8 mouse cellular contexts compared by ENCODE assay signal in the genomic region with DNA sequence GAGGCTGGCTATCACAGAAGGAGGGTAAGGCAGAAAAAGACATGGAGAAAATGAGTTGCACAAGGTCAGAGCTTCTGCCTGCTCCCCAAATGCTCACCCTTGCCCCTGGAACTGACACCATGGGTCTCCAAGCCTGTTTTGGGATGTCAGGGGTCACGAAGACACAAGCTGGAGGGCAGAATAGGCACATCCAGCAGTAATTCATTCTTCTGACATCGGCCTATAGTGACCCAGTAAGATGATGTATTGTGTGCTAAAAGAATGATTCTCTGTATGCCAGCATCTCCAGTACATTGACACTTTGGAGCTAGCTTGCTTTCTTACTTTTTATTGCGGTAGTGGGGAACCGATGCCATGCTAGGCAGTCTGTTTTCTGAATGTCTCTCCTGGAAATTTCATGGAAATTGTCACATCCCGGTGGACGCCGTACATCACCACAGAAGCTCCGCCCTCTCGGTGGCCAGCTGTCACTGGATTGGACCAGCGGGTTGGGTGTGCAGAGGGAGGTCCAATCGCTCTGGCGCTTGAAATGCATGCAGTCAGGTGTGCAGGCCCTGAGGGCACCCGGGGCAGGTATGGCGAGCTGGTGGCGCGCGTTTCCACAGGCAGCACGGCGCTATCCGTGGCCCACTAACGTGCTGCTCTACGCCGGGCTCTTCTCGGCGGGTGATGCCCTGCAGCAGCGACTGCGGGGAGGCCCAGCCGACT. TPM values are rescaled to one million over a fixed set of nuclear protein-coding genes. Genes with fewer than 3 reads are reported as not detected.
DNase-seq lines count a peak whose midpoint lies in the region; ATAC-seq and TF ChIP-seq lines count a peak whose summit lies in the region.

No protein-coding gene starts in this region.

- no peaks in the 10 kb centered on the region for H3K36me3 ChIP-seq in heart, adult 2 months (ENCODE audit: control insufficient read depth, insufficient read depth, low read length)
- no peaks in the 10 kb centered on the region for H3K36me3 ChIP-seq in midbrain, embryonic 12.5 days
- no peaks in the 10 kb centered on the region for H3K36me3 ChIP-seq in stomach, embryonic 15.5 days

- H3K4me1 ChIP-seq in heart, adult 2 months (ENCODE audit: control insufficient read depth, insufficient read depth, low read length) = no peaks in the 10 kb centered on the region
- peaks cover 12% of the 10 kb centered on the region for H3K4me1 ChIP-seq in midbrain, embryonic 12.5 days
- peaks cover 5% of the 10 kb centered on the region; the same call in 1 of the 2 replicates for H3K4me1 ChIP-seq in stomach, embryonic 15.5 days

- no peak for TF ChIP-seq CTCF in heart, adult 2 months (IDR thresholded peaks at IDR 0.05)

- TF ChIP-seq POLR2A in heart, adult 2 months (IDR thresholded peaks at IDR 0.05; ENCODE audit: insufficient read depth, low read depth, low read length) = no peak

- H3K9me3 ChIP-seq in midbrain, embryonic 12.5 days = no peaks in the 10 kb centered on the region
- H3K9me3 ChIP-seq in stomach, embryonic 15.5 days = no peaks in the 10 kb centered on the region

- H3K9ac ChIP-seq in heart, adult 2 months (ENCODE audit: low read depth, low read length) = peak overlapping the region; percentile 13; the same call in 1 of the 2 replicates
- peak overlapping the region; percentile 69 for H3K9ac ChIP-seq in midbrain, embryonic 12.5 days (replicated peaks)
- peak overlapping the region; percentile 39; the same call in 1 of the 2 replicates for H3K9ac ChIP-seq in stomach, embryonic 15.5 days

- DNase-seq in adrenal gland, postnatal 4 days (ENCODE audit: low spot score in 2 of 2) = peak; percentile 5 to 18
- DNase-seq in embryo, embryonic 11.5 days (ENCODE audit: low read depth, low spot score) = peak; percentile 36
- peak; percentile 20 to 28 for DNase-seq in heart, adult 2 months
- peak; percentile 91 for DNase-seq in kidney, adult 9 months
- DNase-seq in left cerebral cortex, postnatal 4 days = peak; percentile 81
- no peak for DNase-seq in MN1 (ENCODE audit: low spot score)

- H3K27me3 ChIP-seq in heart, adult 2 months (ENCODE audit: control insufficient read depth, insufficient read depth, low read length) = peaks cover 3% of the 10 kb centered on the region
- peaks cover 24% of the 10 kb centered on the region for H3K27me3 ChIP-seq in midbrain, embryonic 12.5 days
- 0 out of 2 replicates have a peak, but pooled peaks cover 3% of the 10 kb centered on the region for H3K27me3 ChIP-seq in stomach, embryonic 15.5 days (replicated peaks)

- no peaks in the 10 kb centered on the region for H3K79me2 ChIP-seq in heart, adult 2 months (replicated peaks; ENCODE audit: control insufficient read depth, insufficient read depth, low read length)

- WGBS in heart, adult 2 months = 7% methylated on average over 28 of the region's 28 CpGs
- 4% methylated on average over 28 of the region's 28 CpGs for WGBS in midbrain, embryonic 12.5 days
- 6% methylated on average over 28 of the region's 28 CpGs for WGBS in stomach, embryonic 15.5 days

- TF ChIP-seq EP300 in heart, adult 2 months (IDR thresholded peaks at IDR 0.05; ENCODE audit: insufficient read depth, low read depth, low read length) = no peak

- intact Hi-C loops in heart, adult 2 months (cut with DNase I) = no loop called here
- intact Hi-C loops in left cerebral cortex, postnatal 4 days (cut with DNase I) = no loop called here

- peak overlapping the region; percentile 99 for H3K4me2 ChIP-seq in midbrain, embryonic 12.5 days (replicated peaks)
- H3K4me2 ChIP-seq in stomach, embryonic 15.5 days = peak overlapping the region; percentile 95

- ATAC-seq in midbrain, embryonic 12.5 days (ENCODE audit: low FRiP score, low read depth) = peak; percentile 98
- ATAC-seq in stomach, embryonic 15.5 days (ENCODE audit: insufficient read depth, low FRiP score, low read depth) = peak; percentile 95

- peak overlapping the region; percentile 49 for H3K4me3 ChIP-seq in heart, adult 2 months
- peak overlapping the region; percentile 65 for H3K4me3 ChIP-seq in midbrain, embryonic 12.5 days
- peak overlapping the region; percentile 60 for H3K4me3 ChIP-seq in stomach, embryonic 15.5 days (replicated peaks)

- no peak overlapping the region for H3K27ac ChIP-seq in heart, adult 2 months
- H3K27ac ChIP-seq in midbrain, embryonic 12.5 days (replicated peaks) = no peak overlapping the region
- no peak overlapping the region for H3K27ac ChIP-seq in stomach, embryonic 15.5 days

RNA-seq across cellular contexts. Expression of gene Mpv17l, which starts 37.3 kb away (rescaled TPM):
- 10 to 100 TPM; 11.6 to 13.8 TPM for total RNA-seq in adrenal gland, postnatal 4 days (2021)
- 1 to 10 TPM; 1.1 to 1.4 TPM for total RNA-seq in heart, adult 2 months (2021)
- 1.6 and 2.3 TPM in 2 replicates for polyA plus RNA-seq in heart, adult 2 months (2012; rRNA removed)
- 10 to 100 TPM; 46.6 to 53.9 TPM for total RNA-seq in left cerebral cortex, postnatal 4 days (2021)
- polyA plus RNA-seq in midbrain, embryonic 12.5 days (2016; fragmentation: Nextera tagmentation; extraction: Ambion mirVana) = 4.2 TPM in 2 replicates
- 15.4 and 17.6 TPM in 2 replicates for polyA plus RNA-seq in stomach, embryonic 15.5 days (2015; fragmentation: Nextera tagmentation; extraction: Ambion mirVana)

RNA-seq across cellular contexts. Expression of gene Pdxdc1, which starts 37.4 kb away (rescaled TPM):
- 10 to 100 TPM; 85.6 to 92.1 TPM for total RNA-seq in adrenal gland, postnatal 4 days (2021)
- 10 to 100 TPM; 71.3 to 92.7 TPM for total RNA-seq in heart, adult 2 months (2021)
- 67.3 and 111 TPM in 2 replicates for polyA plus RNA-seq in heart, adult 2 months (2012; rRNA removed)
- total RNA-seq in left cerebral cortex, postnatal 4 days (2021) = 10 to 100 TPM; 79.0 to 79.2 TPM
- 77.2 and 78.6 TPM in 2 replicates for polyA plus RNA-seq in midbrain, embryonic 12.5 days (2016; fragmentation: Nextera tagmentation; extraction: Ambion mirVana)
- polyA plus RNA-seq in stomach, embryonic 15.5 days (2015; fragmentation: Nextera tagmentation; extraction: Ambion mirVana) = 96.8 and 108 TPM in 2 replicates

RNA-seq across cellular contexts. Expression of gene 2900011O08Rik, which starts 46.1 kb away (rescaled TPM):
- total RNA-seq in adrenal gland, postnatal 4 days (2021) = 1 to 10 TPM; 2.9 to 4.7 TPM
- total RNA-seq in heart, adult 2 months (2021) = not detected
- 0.21 and 0.29 TPM in 2 replicates for polyA plus RNA-seq in heart, adult 2 months (2012; rRNA removed)
- total RNA-seq in left cerebral cortex, postnatal 4 days (2021) = 100 to 1,000 TPM; 246 to 247 TPM
- polyA plus RNA-seq in midbrain, embryonic 12.5 days (2016; fragmentation: Nextera tagmentation; extraction: Ambion mirVana) = 40.8 and 43.4 TPM in 2 replicates
- polyA plus RNA-seq in stomach, embryonic 15.5 days (2015; fragmentation: Nextera tagmentation; extraction: Ambion mirVana) = 1.7 and 2.4 TPM in 2 replicates

RNA-seq across cellular contexts. Expression of gene Ifitm7, which starts 46.4 kb away (rescaled TPM):
- under 1 TPM; 0.39 to 0.87 TPM for total RNA-seq in adrenal gland, postnatal 4 days (2021)
- total RNA-seq in heart, adult 2 months (2021) = not detected
- polyA plus RNA-seq in heart, adult 2 months (2012; rRNA removed) = not detected in 2 replicates
- 1 to 10 TPM in 1 of 2 experiments, under 1 TPM in 1; 0.40 to 2.8 TPM for total RNA-seq in left cerebral cortex, postnatal 4 days (2021)
- polyA plus RNA-seq in midbrain, embryonic 12.5 days (2016; fragmentation: Nextera tagmentation; extraction: Ambion mirVana) = 0.92 and 1.6 TPM in 2 replicates
- not detected in 2 replicates for polyA plus RNA-seq in stomach, embryonic 15.5 days (2015; fragmentation: Nextera tagmentation; extraction: Ambion mirVana)

Comparison
In these comparisons a context has a peak if more than half of its experiments do, and no peak if none do; other contexts are left out.
1. H3K9ac ChIP-seq: peak in every context shown above with its lines; median percentile 69 in midbrain, embryonic 12.5 days; 39 in stomach, embryonic 15.5 days; 13 in heart, adult 2 months.
2. RNA of gene Mpv17l, which starts 37.3 kb away (total RNA-seq): 46.6 to 53.9 TPM in left cerebral cortex, postnatal 4 days and 11.6 to 13.8 TPM in adrenal gland, postnatal 4 days; 1.1 to 1.4 TPM in heart, adult 2 months; every median in the first group is over 4 times any median in the second.
3. RNA of gene 2900011O08Rik, which starts 46.1 kb away (total RNA-seq): 246 to 247 TPM in left cerebral cortex, postnatal 4 days; 2.9 to 4.7 TPM in adrenal gland, postnatal 4 days and not detected in heart, adult 2 months; every median in the first group is over 10 times any median in the second.
4. Peak in every context shown above with its lines, with median percentiles within 50 percentile points of each other: H3K4me3 ChIP-seq.